Mouse (Mus musculus) right cerebral cortex, adult 2 months (tissue): Measurements from ENCODE around the gene Tanc2.

Source experiments
- DNase-seq, 2 experiments: peaks; one replicate each; pipeline ENCODE4 v3.0.0; 2021 to 2022; ENCODE audit warnings: low spot score in 2 of 2

Gene Tanc2

GRCm38 (mm10) chr11:105828175-105828574 is 238.4 kb downstream of the Tanc2 start:
- peak; percentile 45 to 60 for DNase-seq

- no peak for DNase-seq
These were observed 245.4 kb downstream of the Tanc2 start for GRCm38 (mm10) chr11:105835209-105835608.

GRCm38 (mm10) chr11:105836344-105836891 is 246.6 kb downstream of the Tanc2 start:
- DNase-seq, result no peak

- peak in 1 of 2 experiments; percentile 52 for DNase-seq
These were observed 248.2 kb downstream of the Tanc2 start for GRCm38 (mm10) chr11:105837962-105838361.

GRCm38 (mm10) chr11:105845901-105846300 is 256.1 kb downstream of the Tanc2 start:
- DNase-seq, result no peak

GRCm38 (mm10) chr11:105855504-105855903 is 265.7 kb downstream of the Tanc2 start:
- no peak for DNase-seq

GRCm38 (mm10) chr11:105858063-105858462 is 268.3 kb downstream of the Tanc2 start:
- no peak for DNase-seq

GRCm38 (mm10) chr11:105885558-105885957 is 295.8 kb downstream of the Tanc2 start:
- DNase-seq, result no peak

GRCm38 (mm10) chr11:105887281-105887680 is 297.5 kb downstream of the Tanc2 start:
- no peak for DNase-seq

GRCm38 (mm10) chr11:105899151-105899550 is 309.4 kb downstream of the Tanc2 start:
- no peak for DNase-seq

- DNase-seq, result no peak
These were observed 311.7 kb downstream of the Tanc2 start for GRCm38 (mm10) chr11:105901501-105901900.

GRCm38 (mm10) chr11:105902956-105903355 is 313.2 kb downstream of the Tanc2 start:
- DNase-seq, result no peak

- DNase-seq, result no peak
These were observed 315.9 kb downstream of the Tanc2 start for GRCm38 (mm10) chr11:105905529-105906213.

GRCm38 (mm10) chr11:105907381-105907780 is 317.6 kb downstream of the Tanc2 start:
- DNase-seq, result no peak

GRCm38 (mm10) chr11:105908926-105909325 is 319.1 kb downstream of the Tanc2 start:
- DNase-seq, result no peak

- no peak for DNase-seq
These were observed 319.8 kb downstream of the Tanc2 start for GRCm38 (mm10) chr11:105909617-105910016.

- DNase-seq, result no peak
These were observed 321.4 kb downstream of the Tanc2 start for GRCm38 (mm10) chr11:105911149-105911548.

GRCm38 (mm10) chr11:105911592-105912375 is 322.0 kb downstream of the Tanc2 start:
- peak; percentile 88 to 90 for DNase-seq

GRCm38 (mm10) chr11:105913580-105913979 is 323.8 kb downstream of the Tanc2 start:
- DNase-seq, result peak; percentile 50 to 51

GRCm38 (mm10) chr11:105920098-105920785 is 330.5 kb downstream of the Tanc2 start:
- DNase-seq, result no peak

- DNase-seq, result no peak
These were observed 331.1 kb downstream of the Tanc2 start for GRCm38 (mm10) chr11:105920836-105921235.

GRCm38 (mm10) chr11:105921275-105921674 is 331.5 kb downstream of the Tanc2 start:
- no peak for DNase-seq
